Mouse (Mus musculus): ENCODE measurements around the gene Gadd45b.

DNA sequence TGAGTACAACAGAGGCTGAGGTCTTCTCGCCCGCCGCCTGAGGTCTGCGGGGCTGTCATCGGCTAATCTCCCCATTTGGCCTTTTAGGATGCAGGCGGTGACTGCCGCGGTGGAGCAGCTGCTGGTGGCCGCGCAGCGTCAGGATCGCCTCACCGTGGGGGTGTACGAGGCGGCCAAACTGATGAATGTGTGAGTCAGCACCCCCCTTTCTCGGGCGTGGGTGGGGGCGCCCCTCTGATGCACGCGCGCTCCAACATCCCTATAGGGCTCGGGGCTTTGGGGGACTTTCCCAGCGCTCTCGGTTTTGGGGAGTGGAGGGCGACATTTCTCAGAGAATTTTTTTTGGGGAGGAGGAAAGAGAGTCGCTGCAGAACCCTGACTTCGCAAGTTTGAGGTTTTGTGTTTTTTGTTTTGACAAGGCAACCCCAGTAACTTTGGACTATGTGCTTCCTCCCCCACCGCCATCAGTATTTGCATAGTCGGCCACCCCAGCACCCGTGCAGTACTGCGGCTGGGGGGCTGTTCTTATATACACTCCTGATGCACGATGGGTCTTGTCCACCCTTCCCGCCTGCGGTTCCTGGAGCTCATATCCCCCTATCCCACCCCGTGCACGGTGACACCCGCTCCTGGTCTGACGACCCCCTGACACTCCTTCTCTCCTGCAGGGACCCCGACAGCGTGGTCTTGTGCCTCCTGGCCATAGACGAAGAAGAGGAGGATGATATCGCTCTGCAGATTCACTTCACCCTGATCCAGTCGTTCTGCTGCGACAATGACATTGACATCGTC, 684 bp downstream of the Gadd45b start:
- no peak for TF ChIP-seq POLR2A (IDR thresholded peaks at IDR 0.05; ENCODE audit: control insufficient read depth, low read depth, low read length)
- TF ChIP-seq CTCF (IDR thresholded peaks at IDR 0.05; ENCODE audit: control insufficient read depth, insufficient read depth, insufficient replicate concordance, low read depth, low read length), result no peak

All from testis, adult 2 months (tissue).